Mouse (Mus musculus) olfactory bulb, adult 2 months (tissue): ENCODE measurements around the gene Gdf15. TPM values are rescaled to one million over a fixed set of nuclear protein-coding genes. Genes with fewer than 3 reads are reported as not detected.

ENCODE experiments used
- H3K27ac ChIP-seq: fragments of 200-500 bp; 2 replicates; pipeline ENCODE4 v1.5.1; 2012; ENCODE audit warnings: low read depth, low read length; ENCODE audit not compliant: insufficient read depth
- H3K4me1 ChIP-seq: fragments of 200-500 bp; 2 replicates; pipeline ENCODE4 v1.6.1; 2012; ENCODE audit warnings: low read length; ENCODE audit not compliant: control insufficient read depth, insufficient read depth
- H3K4me3 ChIP-seq: fragments of 200-500 bp; 2 replicates; pipeline ENCODE4 v1.5.1; 2012; ENCODE audit warnings: mild to moderate bottlenecking, low read depth, low read length, moderate library complexity; ENCODE audit not compliant: insufficient read depth
- CTCF ChIP-seq: fragments of 200-500 bp; IDR thresholded peaks from 2 replicates; pipeline ENCODE4 v1.5.1; 2012; ENCODE audit warnings: low read depth, mild to moderate bottlenecking, low read length, moderate library complexity; ENCODE audit not compliant: insufficient read depth
- POLR2A ChIP-seq: fragments of 200-500 bp; IDR thresholded peaks from 2 replicates; pipeline ENCODE4 v1.6.1; 2012; ENCODE audit warnings: mild to moderate bottlenecking, low read depth, low read length, moderate library complexity; ENCODE audit not compliant: insufficient read depth
- WGBS: fragments of 180-500 bp; shearing (Covaris S2); methylation state at CpG from one replicate; pipeline ENCODE4 v1.1.7; 2018; 5-methylcytosine and 5-hydroxymethylcytosine counted together
- polyA plus RNA-seq: library from polyadenylated mRNA; stranded (reverse); fragments of >200 nt; gene quantifications from 2 replicates; pipeline ENCODE4 v1.2.4, GENCODE M21; 2012; ENCODE audit warnings: low replicate concordance; ENCODE audit not compliant: missing spikeins, insufficient read depth, insufficient read length

Gdf15 gene
- polyA plus RNA-seq, 1 experiment: not detected

- Histone ChIP-seq H3K27ac (no peak overlapping the region), H3K4me3 (no peak overlapping the region), H3K4me1 (no peaks in the 10 kb centered on the region)
- 84% methylated on average over 9 of the region's 9 CpGs for WGBS
- TF ChIP-seq CTCF: no peak
- no peak for TF ChIP-seq POLR2A
Observed at GRCm38 (mm10) chr8:70638752-70639151, 6.5 kb upstream of the Gdf15 start.

DNA sequence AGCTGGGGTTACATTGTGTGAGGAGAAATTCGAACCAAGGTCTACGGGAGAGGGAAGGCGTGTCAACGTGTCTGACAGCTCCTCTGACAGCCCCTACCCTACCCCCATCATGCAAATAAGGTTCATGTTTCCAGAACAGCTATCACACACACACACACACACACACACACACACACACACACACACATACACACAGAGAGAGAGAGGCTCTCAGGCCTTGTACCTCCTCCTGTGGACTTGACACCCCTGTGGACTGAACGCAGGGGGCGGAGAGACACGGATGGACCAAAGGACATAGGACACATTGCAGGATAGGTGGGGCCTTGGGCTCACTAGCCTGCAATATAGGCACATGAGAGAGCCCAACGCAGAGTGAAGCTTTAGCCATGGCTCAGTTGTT, 4.6 kb upstream of the Gdf15 start:
- 81% methylated on average over 8 of the region's 8 CpGs for WGBS

GRCm38 (mm10) chr8:70635527-70635926, 3.3 kb upstream of the Gdf15 start:
- TF ChIP-seq CTCF (no peak), POLR2A (no peak)
- WGBS: 86% methylated on average over 6 of the region's 6 CpGs
- no peak overlapping the region for H3K4me3 ChIP-seq
- H3K27ac ChIP-seq: no peak overlapping the region
- peaks cover 10% of the 10 kb centered on the region for H3K4me1 ChIP-seq

More for the DNA sequence above, 4.6 kb upstream of the Gdf15 start:
- Histone ChIP-seq H3K4me1 (no peaks in the 10 kb centered on the region), H3K4me3 (no peak overlapping the region), H3K27ac (no peak overlapping the region)
- TF ChIP-seq CTCF (no peak), POLR2A (no peak)

GRCm38 (mm10) chr8:70634066-70634465, 1.8 kb upstream of the Gdf15 start:
- no peak overlapping the region for H3K4me3 ChIP-seq
- H3K27ac ChIP-seq: no peak overlapping the region
- peaks cover 22% of the 10 kb centered on the region for H3K4me1 ChIP-seq
- TF ChIP-seq CTCF: no peak
- no peak for TF ChIP-seq POLR2A
- 61% methylated on average over 6 of the region's 6 CpGs for WGBS

GRCm38 (mm10) chr8:70631436-70631835, 820 bp downstream of the Gdf15 start:
- WGBS: 10% methylated on average over 24 of the region's 24 CpGs
- Histone ChIP-seq H3K27ac (no peak overlapping the region), H3K4me3 (no peak overlapping the region), H3K4me1 (peaks cover 24% of the 10 kb centered on the region)
- TF ChIP-seq CTCF: no peak
- no peak for TF ChIP-seq POLR2A

- 20% methylated on average over 22 of the region's 22 CpGs for WGBS
- Histone ChIP-seq H3K4me1 (peaks cover 24% of the 10 kb centered on the region), H3K27ac (no peak overlapping the region), H3K4me3 (no peak overlapping the region)
- TF ChIP-seq CTCF (no peak), POLR2A (no peak)
Observed at GRCm38 (mm10) chr8:70630532-70631381, 1.5 kb downstream of the Gdf15 start.

- WGBS: 1% methylated on average over 60 of the region's 60 CpGs
- peak overlapping the region; percentile 95 for H3K27ac ChIP-seq
- H3K4me1 ChIP-seq: peaks cover 24% of the 10 kb centered on the region
- H3K4me3 ChIP-seq: peak overlapping the region; percentile 67
- peak; percentile 100 for TF ChIP-seq CTCF
- peak; percentile 33 for TF ChIP-seq POLR2A
Observed at GRCm38 (mm10) chr8:70629574-70630531, 2.4 kb downstream of the Gdf15 start.

DNA sequence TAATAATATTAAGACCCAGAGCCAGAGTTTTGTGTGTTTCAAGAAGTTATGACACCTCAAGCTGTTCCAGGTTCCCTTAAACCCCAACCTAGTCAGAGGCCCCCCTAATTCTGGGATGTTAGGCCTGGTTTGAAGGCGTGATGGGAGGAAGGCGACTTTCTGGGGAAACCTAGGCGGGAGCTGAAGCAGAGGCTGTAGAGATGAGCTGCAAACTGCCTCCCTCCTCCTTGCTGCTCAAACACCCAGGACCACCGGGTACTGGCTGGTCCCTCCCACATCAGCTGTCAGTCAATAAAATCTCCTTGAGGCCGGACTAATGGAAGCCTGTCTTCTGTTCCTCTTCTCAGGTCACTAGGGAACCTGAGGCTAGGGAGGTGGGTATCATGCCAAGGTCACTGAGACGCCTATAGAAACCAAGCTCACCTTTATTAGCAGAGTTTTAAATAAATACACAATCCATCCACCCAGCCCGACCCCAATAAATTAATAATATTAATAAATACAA, 3.2 kb downstream of the Gdf15 start:
- TF ChIP-seq CTCF: no peak
- TF ChIP-seq POLR2A: no peak

More for the DNA sequence above, 3.2 kb downstream of the Gdf15 start:
- Histone ChIP-seq H3K4me1 (peaks cover 24% of the 10 kb centered on the region), H3K27ac (0 out of 2 replicates have a peak overlapping the region, but pooled peaks have one; percentile 3), H3K4me3 (0 out of 2 replicates have a peak overlapping the region, but pooled peaks have one; percentile 67)
- WGBS: 54% methylated on average over 7 of the region's 7 CpGs
